Mouse (Mus musculus): Measurements from ENCODE around the gene Arfgef3. TPM values are rescaled to one million over a fixed set of nuclear protein-coding genes. Genes with fewer than 3 reads are reported as not detected.

Arfgef3 gene
- total and polyA plus RNA-seq, 3 experiments = not detected

DNA sequence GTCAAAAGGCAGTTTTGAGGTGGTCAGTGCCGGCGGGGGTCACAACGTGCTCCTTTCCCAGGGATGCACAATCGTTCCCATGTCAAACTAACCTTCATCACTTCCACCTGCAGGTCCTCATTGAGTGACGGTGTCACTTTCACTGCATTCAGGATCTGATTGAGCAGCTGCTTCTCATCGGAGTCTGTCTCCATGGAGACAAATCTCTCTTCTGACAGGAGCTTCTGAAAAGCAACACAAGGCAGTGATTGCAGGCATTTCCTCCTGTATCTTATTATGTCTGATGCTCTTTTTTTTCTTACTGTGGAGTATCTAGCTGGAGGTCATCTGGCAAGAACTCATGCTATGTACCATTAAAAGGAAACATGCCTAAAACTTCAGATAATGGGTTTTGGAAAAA, 47.3 kb downstream of the Arfgef3 start:
- no peak overlapping the region for H3K9ac ChIP-seq (ENCODE audit: control insufficient read depth, low read depth, low read length, poor library complexity, severe bottlenecking)
- DNase-seq (ENCODE audit: low read depth, low spot score) = no peak
- H3K79me2 ChIP-seq (ENCODE audit: control insufficient read depth, insufficient read depth, low read length, poor library complexity) = no peaks in the 10 kb centered on the region
- no peaks in the 10 kb centered on the region for H3K27me3 ChIP-seq (ENCODE audit: control insufficient read depth in 1 of 2, insufficient read depth in 2 of 2, low read length in 2 of 2)
- TF ChIP-seq ZKSCAN1 (IDR thresholded peaks at IDR 0.05; ENCODE audit: low read depth, low read length) (no peak), TBP (IDR thresholded peaks at IDR 0.05; ENCODE audit: low read depth, low read length) (no peak), KAT2A (conservative IDR thresholded peaks at IDR 0.05; ENCODE audit: low read depth, low read length) (no peak), USF1 (IDR thresholded peaks at IDR 0.05; ENCODE audit: low read depth, low read length) (no peak), NRF1 (IDR thresholded peaks at IDR 0.05; ENCODE audit: insufficient read depth, low read depth, low read length, poor library complexity, severe bottlenecking) (no peak), POLR2AphosphoS5 (IDR thresholded peaks at IDR 0.05; ENCODE audit: borderline replicate concordance, low read depth, low read length) (no peak), ELF1 (IDR thresholded peaks at IDR 0.05; ENCODE audit: low read depth, low read length) (no peak)
- no peaks in the 10 kb centered on the region for H3K36me3 ChIP-seq (ENCODE audit: control insufficient read depth in 1 of 2, insufficient read depth in 2 of 2, low read length in 2 of 2)
- H3K9me3 ChIP-seq (replicated peaks; ENCODE audit: insufficient read depth, low read length) = no peaks in the 10 kb centered on the region
- no peak overlapping the region for H3K4me3 ChIP-seq (ENCODE audit: control insufficient read depth in 1 of 2, insufficient read depth in 1 of 2, low read depth in 2 of 2, low read length in 2 of 2)
- H3K4me1 ChIP-seq (ENCODE audit: control insufficient read depth in 1 of 2, insufficient read depth in 2 of 2, low read length in 2 of 2) = no peaks in the 10 kb centered on the region
- H3K27ac ChIP-seq (ENCODE audit: control insufficient read depth, low read depth, low read length) = no peak overlapping the region

DNA sequence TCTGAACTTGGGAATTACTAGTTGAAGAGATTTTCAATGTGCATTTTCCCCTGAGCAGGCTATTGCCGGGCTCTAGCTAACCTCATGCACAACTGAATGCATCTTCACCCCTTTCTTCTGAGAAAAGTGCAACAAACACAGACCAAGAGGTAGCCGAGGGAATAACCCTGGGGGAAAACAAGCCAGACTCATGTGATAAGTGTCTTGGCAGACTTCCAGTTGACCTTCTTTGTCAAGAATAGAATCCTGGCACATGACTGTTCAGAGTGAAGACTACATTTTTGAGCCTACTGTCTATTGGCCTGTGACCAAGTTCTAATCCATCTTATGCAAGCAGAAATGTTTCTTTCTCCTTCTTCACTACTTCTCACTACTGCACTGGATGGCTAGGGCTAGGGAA, 55.5 kb downstream of the Arfgef3 start:
- peak; percentile 18 for DNase-seq (ENCODE audit: low read depth, low spot score)
- no peak overlapping the region for H3K27ac ChIP-seq (ENCODE audit: control insufficient read depth, low read depth, low read length)

DNA sequence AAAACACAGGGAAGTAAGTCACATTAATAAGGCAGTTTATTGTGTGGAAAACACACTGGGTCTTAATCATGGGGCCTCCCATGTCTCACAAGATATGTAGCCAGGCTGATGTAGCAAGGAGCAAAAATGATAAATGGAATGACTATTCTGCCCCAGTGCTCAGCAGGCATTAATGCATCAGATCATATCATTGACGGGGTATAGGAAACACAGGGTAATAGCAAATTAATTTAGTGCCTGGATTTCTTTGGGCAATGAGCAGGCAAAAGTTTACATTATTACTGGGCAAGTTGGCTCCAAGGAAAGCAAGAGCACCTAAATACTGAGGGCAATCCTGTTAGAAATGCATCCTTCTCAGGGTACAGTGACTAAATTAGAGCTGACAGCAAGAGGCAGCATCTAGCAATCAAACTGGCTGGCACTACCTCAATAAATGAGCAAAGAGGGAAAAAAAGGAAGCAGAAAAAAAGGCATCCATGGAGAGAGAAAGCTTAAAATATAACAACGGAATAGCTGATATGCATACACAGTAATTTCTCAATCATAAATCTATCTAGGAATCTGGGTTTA, 62.3 kb downstream of the Arfgef3 start:
- Histone ChIP-seq H3K9me3 (replicated peaks; ENCODE audit: insufficient read depth, low read length) (no peaks in the 10 kb centered on the region), H3K9ac (ENCODE audit: control insufficient read depth, low read depth, low read length, poor library complexity, severe bottlenecking) (no peak overlapping the region), H3K4me3 (ENCODE audit: control insufficient read depth in 1 of 2, insufficient read depth in 1 of 2, low read depth in 2 of 2, low read length in 2 of 2) (no peak overlapping the region), H3K36me3 (ENCODE audit: control insufficient read depth in 1 of 2, insufficient read depth in 2 of 2, low read length in 2 of 2) (no peaks in the 10 kb centered on the region), H3K27ac (ENCODE audit: control insufficient read depth, low read depth, low read length) (no peak overlapping the region), H3K27me3 (ENCODE audit: control insufficient read depth in 1 of 2, insufficient read depth in 2 of 2, low read length in 2 of 2) (no peaks in the 10 kb centered on the region; a peak in 1 of 4 replicates), H3K79me2 (ENCODE audit: control insufficient read depth, insufficient read depth, low read length, poor library complexity) (no peaks in the 10 kb centered on the region), H3K4me1 (ENCODE audit: control insufficient read depth in 1 of 2, insufficient read depth in 2 of 2, low read length in 2 of 2) (no peaks in the 10 kb centered on the region)
- no peak for TF ChIP-seq EP300 (IDR thresholded peaks at IDR 0.05; ENCODE audit: low read depth in 1 of 2, low read length in 2 of 2)
- TF ChIP-seq ZC3H11A (IDR thresholded peaks at IDR 0.05; ENCODE audit: low read depth, low read length) = no peak
- TF ChIP-seq ZMIZ1 (IDR thresholded peaks at IDR 0.05; ENCODE audit: low read depth, low read length) = no peak
- no peak for TF ChIP-seq SIN3A (IDR thresholded peaks at IDR 0.05; ENCODE audit: low read length)
- no peak for TF ChIP-seq CHD1 (IDR thresholded peaks at IDR 0.05; ENCODE audit: low read depth, low read length)
- TF ChIP-seq NELFE (IDR thresholded peaks at IDR 0.05; ENCODE audit: low read depth, low read length) = no peak
- no peak for TF ChIP-seq GATA1 (IDR thresholded peaks at IDR 0.05; ENCODE audit: low read depth, low read length)
- no peak for TF ChIP-seq MYC (IDR thresholded peaks at IDR 0.05; ENCODE audit: low read depth, low read length)
- no peak for TF ChIP-seq ELF1 (IDR thresholded peaks at IDR 0.05; ENCODE audit: low read depth, low read length)
- TF ChIP-seq NRF1 (IDR thresholded peaks at IDR 0.05; ENCODE audit: insufficient read depth, low read depth, low read length, poor library complexity, severe bottlenecking) = no peak
- TF ChIP-seq TBP (IDR thresholded peaks at IDR 0.05; ENCODE audit: low read depth, low read length) = no peak
- TF ChIP-seq ETS1 (IDR thresholded peaks at IDR 0.05; ENCODE audit: low read depth, low read length) = no peak
- no peak for TF ChIP-seq JUND (IDR thresholded peaks at IDR 0.05; ENCODE audit: low read depth, low read length)
- TF ChIP-seq ZKSCAN1 (IDR thresholded peaks at IDR 0.05; ENCODE audit: low read depth, low read length) = no peak
- no peak for TF ChIP-seq MXI1 (IDR thresholded peaks at IDR 0.05; ENCODE audit: low read depth, low read length)
- no peak for DNase-seq (ENCODE audit: low read depth, low spot score)

More for the DNA sequence above, 55.5 kb downstream of the Arfgef3 start:
- Histone ChIP-seq H3K9ac (ENCODE audit: control insufficient read depth, low read depth, low read length, poor library complexity, severe bottlenecking) (no peak overlapping the region), H3K9me3 (replicated peaks; ENCODE audit: insufficient read depth, low read length) (no peaks in the 10 kb centered on the region), H3K4me1 (ENCODE audit: control insufficient read depth in 1 of 2, insufficient read depth in 2 of 2, low read length in 2 of 2) (no peaks in the 10 kb centered on the region), H3K4me3 (ENCODE audit: control insufficient read depth in 1 of 2, insufficient read depth in 1 of 2, low read depth in 2 of 2, low read length in 2 of 2) (no peak overlapping the region), H3K36me3 (ENCODE audit: control insufficient read depth in 1 of 2, insufficient read depth in 2 of 2, low read length in 2 of 2) (no peaks in the 10 kb centered on the region), H3K27me3 (ENCODE audit: control insufficient read depth in 1 of 2, insufficient read depth in 2 of 2, low read length in 2 of 2) (no peaks in the 10 kb centered on the region; a peak in 1 of 4 replicates), H3K79me2 (ENCODE audit: control insufficient read depth, insufficient read depth, low read length, poor library complexity) (no peaks in the 10 kb centered on the region)
- TF ChIP-seq POLR2AphosphoS5 (IDR thresholded peaks at IDR 0.05; ENCODE audit: borderline replicate concordance, low read depth, low read length) = no peak
- TF ChIP-seq NELFE (IDR thresholded peaks at IDR 0.05; ENCODE audit: low read depth, low read length) = no peak
- TF ChIP-seq SIN3A (IDR thresholded peaks at IDR 0.05; ENCODE audit: low read length) = no peak
- no peak for TF ChIP-seq HCFC1 (IDR thresholded peaks at IDR 0.05; ENCODE audit: low read depth, low read length)
- TF ChIP-seq RAD21 (IDR thresholded peaks at IDR 0.05; ENCODE audit: low read depth, low read length) = no peak
- no peak for TF ChIP-seq USF2 (IDR thresholded peaks at IDR 0.05; ENCODE audit: borderline replicate concordance in 1 of 2, insufficient read depth in 1 of 2, low read depth in 1 of 2, low read length in 2 of 2)
- no peak for TF ChIP-seq NRF1 (IDR thresholded peaks at IDR 0.05; ENCODE audit: insufficient read depth, low read depth, low read length, poor library complexity, severe bottlenecking)

Data from MEL (cell line).